25 mouse cellular contexts compared by ENCODE assay signal in genomic region chr3:98682401-98682800, GRCm38 (mm10). TPM values are rescaled to one million over a fixed set of nuclear protein-coding genes. Genes with fewer than 3 reads are reported as not detected.
"Had no signal": no experiment of that assay in that cellular context is flagged by ENCODE, and none has a peak within 500 bp of the region (broad histone marks: within the 10 kb centered on the region; RNA-seq: fewer than 3 reads in every experiment).

No protein-coding gene starts in this region.

- H3K4me3 ChIP-seq: lung, embryonic 15.5 days; megakaryocyte, embryonic 14.5 days; midbrain, embryonic 13.5 days; midbrain, embryonic 15.5 days; neural tube, embryonic 12.5 days; stomach, embryonic 15.5 days had no signal

- H3K27me3 ChIP-seq: lung, embryonic 15.5 days; megakaryocyte, embryonic 14.5 days; midbrain, embryonic 13.5 days; midbrain, embryonic 15.5 days; neural tube, embryonic 12.5 days; stomach, embryonic 15.5 days had no signal

- DNase-seq: lung, adult 2 months; lung, postnatal 14 days; lung, postnatal 36 days; right cerebral cortex, postnatal 14 days; thymus, adult 2 months; thymus, postnatal 25 days; thymus, postnatal 4 days had no signal

- H3K4me1 ChIP-seq: lung, embryonic 15.5 days; megakaryocyte, embryonic 14.5 days; midbrain, embryonic 13.5 days; midbrain, embryonic 15.5 days; neural tube, embryonic 12.5 days; stomach, embryonic 15.5 days had no signal

- ATAC-seq: lung, postnatal 0 days; midbrain, embryonic 13.5 days; midbrain, embryonic 15.5 days had no signal

- H3K36me3 ChIP-seq: lung, embryonic 15.5 days; midbrain, embryonic 13.5 days; midbrain, embryonic 15.5 days; neural tube, embryonic 12.5 days; stomach, embryonic 15.5 days had no signal

- H3K4me2 ChIP-seq: lung, embryonic 15.5 days; midbrain, embryonic 11.5 days; midbrain, embryonic 13.5 days; midbrain, embryonic 15.5 days; neural tube, embryonic 12.5 days; stomach, embryonic 15.5 days had no signal

- H3K9ac ChIP-seq: lung, embryonic 15.5 days; midbrain, embryonic 13.5 days; midbrain, embryonic 15.5 days; neural tube, embryonic 12.5 days; stomach, embryonic 15.5 days had no signal

- H3K27ac ChIP-seq: lung, embryonic 15.5 days; macrophage; midbrain, embryonic 13.5 days; midbrain, embryonic 15.5 days; neural tube, embryonic 12.5 days; stomach, embryonic 15.5 days; stomach, postnatal 0 days had no signal

- H3K9me3 ChIP-seq: lung, embryonic 15.5 days; megakaryocyte, embryonic 14.5 days; midbrain, embryonic 13.5 days; midbrain, embryonic 15.5 days; neural tube, embryonic 12.5 days; stomach, embryonic 15.5 days had no signal

RNA-seq across cellular contexts. Expression of gene Hsd3b2, which starts 41.9 kb away (rescaled TPM):
- total RNA-seq: megakaryocyte progenitor cell, adult 5-6 weeks; midbrain, postnatal 0 days; monocyte, adult 5-6 weeks had no signal
- polyA plus RNA-seq: lung, adult 2 months; lung, postnatal 0 days; macrophage; midbrain, embryonic 11.5 days; midbrain, embryonic 13.5 days; midbrain, postnatal 0 days; neural tube, embryonic 12.5 days; neural tube, embryonic 14.5 days; stomach, postnatal 0 days; testis, adult 2 months; thymus, adult 2 months; urinary bladder, adult 2 months had no signal

RNA-seq across cellular contexts. Expression of gene Hsd3b5, which starts 52.3 kb away (rescaled TPM):
- total RNA-seq: megakaryocyte progenitor cell, adult 5-6 weeks; midbrain, postnatal 0 days; monocyte, adult 5-6 weeks; neutrophil, adult 5-6 weeks had no signal
- polyA plus RNA-seq: lung, adult 2 months; lung, embryonic 15.5 days; lung, postnatal 0 days; macrophage; midbrain, embryonic 11.5 days; midbrain, embryonic 13.5 days; midbrain, postnatal 0 days; neural tube, embryonic 12.5 days; neural tube, embryonic 14.5 days; spleen, adult 2 months; stomach, embryonic 15.5 days; stomach, postnatal 0 days; testis, adult 2 months; thymus, adult 2 months; urinary bladder, adult 2 months had no signal
